Comparison of ENCODE assay signal across 14 mouse cellular contexts in genomic region chr14:120405597-120405996, GRCm38 (mm10).
A peak's percentile ranks its signal among the peaks of the same experiment; 100 is the strongest.
DNase-seq lines count a peak whose midpoint lies in the region; ATAC-seq lines count a peak whose summit lies in the region.
"Had no signal": no experiment of that assay in that cellular context is flagged by ENCODE, and none has a peak within 500 bp of the region (broad histone marks: within the 10 kb centered on the region; RNA-seq: fewer than 3 reads in every experiment).

No protein-coding gene starts in this region.

- H3K4me1 ChIP-seq in limb, embryonic 13.5 days, result peaks cover 12% of the 10 kb centered on the region
- peaks cover 4% of the 10 kb centered on the region; the same call in 1 of the 2 replicates for H3K4me1 ChIP-seq in limb, embryonic 10.5 days
- no peaks in the 10 kb centered on the region for H3K4me1 ChIP-seq in intestine, embryonic 14.5 days (replicated peaks; ENCODE audit: control insufficient read depth, insufficient read depth, low read length)
- 0 out of 2 replicates have a peak, but pooled peaks cover 2% of the 10 kb centered on the region for H3K4me1 ChIP-seq in intestine, embryonic 15.5 days (replicated peaks)
- H3K4me1 ChIP-seq in hindbrain, embryonic 12.5 days, result no peaks in the 10 kb centered on the region
- H3K4me1 ChIP-seq: forebrain, embryonic 13.5 days had no signal

- no peaks in the 10 kb centered on the region for H3K27me3 ChIP-seq in limb, embryonic 13.5 days
- no peaks in the 10 kb centered on the region for H3K27me3 ChIP-seq in limb, embryonic 10.5 days (ENCODE audit: low read depth, poor library complexity, severe bottlenecking)
- no peaks in the 10 kb centered on the region for H3K27me3 ChIP-seq in intestine, embryonic 14.5 days (replicated peaks; ENCODE audit: control insufficient read depth, insufficient read depth, low read length)
- no peaks in the 10 kb centered on the region for H3K27me3 ChIP-seq in intestine, embryonic 15.5 days (replicated peaks)
- no peaks in the 10 kb centered on the region for H3K27me3 ChIP-seq in hindbrain, embryonic 12.5 days
- H3K27me3 ChIP-seq: forebrain, embryonic 13.5 days had no signal

- H3K4me3 ChIP-seq in limb, embryonic 13.5 days, result no peak overlapping the region
- no peak overlapping the region for H3K4me3 ChIP-seq in limb, embryonic 10.5 days
- no peak overlapping the region for H3K4me3 ChIP-seq in intestine, embryonic 14.5 days (ENCODE audit: low read depth, low read length)
- H3K4me3 ChIP-seq in intestine, embryonic 15.5 days (replicated peaks), result no peak overlapping the region
- H3K4me3 ChIP-seq in hindbrain, embryonic 12.5 days, result no peak overlapping the region
- H3K4me3 ChIP-seq: forebrain, embryonic 13.5 days had no signal

- H3K36me3 ChIP-seq in limb, embryonic 13.5 days, result peaks cover 82% of the 10 kb centered on the region
- peaks cover 55% of the 10 kb centered on the region for H3K36me3 ChIP-seq in limb, embryonic 10.5 days
- H3K36me3 ChIP-seq in intestine, embryonic 14.5 days (ENCODE audit: control insufficient read depth, insufficient read depth, low read length), result peaks cover 66% of the 10 kb centered on the region
- peaks cover 22% of the 10 kb centered on the region for H3K36me3 ChIP-seq in intestine, embryonic 15.5 days
- H3K36me3 ChIP-seq in hindbrain, embryonic 12.5 days, result no peaks in the 10 kb centered on the region; the same call in 1 of the 2 replicates

- ATAC-seq in limb, embryonic 13.5 days (ENCODE audit: low FRiP score, low read depth), result no peak
- no peak for ATAC-seq in intestine, embryonic 14.5 days (replicated peaks; ENCODE audit: low FRiP score, low TSS enrichment, low read depth)
- ATAC-seq in intestine, embryonic 15.5 days, result peak; percentile 46
- no peak for ATAC-seq in hindbrain, embryonic 12.5 days (ENCODE audit: low FRiP score)
- ATAC-seq: forebrain, embryonic 13.5 days; hindbrain, postnatal 0 days had no signal

- DNase-seq in limb, embryonic 10.5 days (ENCODE audit: low spot score), result no peak
- no peak for DNase-seq in intestine, embryonic 14.5 days (ENCODE audit: low spot score)
- DNase-seq in lung, postnatal 36 days, result peak; percentile 45
- DNase-seq in layer of hippocampus, postnatal 36 days, result no peak
- DNase-seq: adrenal gland, postnatal 10 days; cerebellum, adult 8-10 months; midbrain, embryonic 14.5 days had no signal

- no peaks in the 10 kb centered on the region for H3K9me3 ChIP-seq in limb, embryonic 13.5 days
- no peaks in the 10 kb centered on the region for H3K9me3 ChIP-seq in limb, embryonic 10.5 days (replicated peaks)
- no peaks in the 10 kb centered on the region for H3K9me3 ChIP-seq in intestine, embryonic 14.5 days (ENCODE audit: control insufficient read depth, low read length)
- no peaks in the 10 kb centered on the region for H3K9me3 ChIP-seq in intestine, embryonic 15.5 days
- no peaks in the 10 kb centered on the region for H3K9me3 ChIP-seq in hindbrain, embryonic 12.5 days (replicated peaks)
- H3K9me3 ChIP-seq: forebrain, embryonic 13.5 days had no signal

- H3K4me2 ChIP-seq in limb, embryonic 13.5 days (replicated peaks), result no peak overlapping the region
- no peak overlapping the region for H3K4me2 ChIP-seq in intestine, embryonic 14.5 days (ENCODE audit: low read length)
- H3K4me2 ChIP-seq in intestine, embryonic 15.5 days (replicated peaks), result no peak overlapping the region
- no peak overlapping the region for H3K4me2 ChIP-seq in hindbrain, embryonic 12.5 days (replicated peaks)
- H3K4me2 ChIP-seq: forebrain, embryonic 13.5 days had no signal

- H3K27ac ChIP-seq in limb, embryonic 13.5 days, result peak overlapping the region; percentile 10; the same call in 1 of the 2 replicates
- no peak overlapping the region for H3K27ac ChIP-seq in limb, embryonic 10.5 days
- peak overlapping the region; percentile 39 for H3K27ac ChIP-seq in intestine, embryonic 14.5 days (ENCODE audit: low read depth)
- peak overlapping the region; percentile 80 for H3K27ac ChIP-seq in intestine, embryonic 15.5 days
- no peak overlapping the region for H3K27ac ChIP-seq in hindbrain, embryonic 12.5 days
- H3K27ac ChIP-seq: forebrain, embryonic 13.5 days; hindbrain, postnatal 0 days; kidney, postnatal 0 days; macrophage had no signal

- 88% methylated on average over 3 of the region's 3 CpGs for WGBS in limb, embryonic 13.5 days
- WGBS in limb, embryonic 10.5 days, result 89% methylated on average over 3 of the region's 3 CpGs
- 71% methylated on average over 3 of the region's 3 CpGs for WGBS in intestine, embryonic 14.5 days
- WGBS in intestine, embryonic 15.5 days, result 71% methylated on average over 3 of the region's 3 CpGs
- WGBS in hindbrain, embryonic 12.5 days, result 89% methylated on average over 3 of the region's 3 CpGs

- H3K9ac ChIP-seq in limb, embryonic 13.5 days, result no peak overlapping the region
- H3K9ac ChIP-seq in intestine, embryonic 14.5 days (ENCODE audit: low read length), result no peak overlapping the region
- H3K9ac ChIP-seq in intestine, embryonic 15.5 days, result no peak overlapping the region
- no peak overlapping the region for H3K9ac ChIP-seq in hindbrain, embryonic 12.5 days
- H3K9ac ChIP-seq: forebrain, embryonic 13.5 days had no signal

Comparison
In these comparisons a context has a peak if more than half of its experiments do, and no peak if none do; other contexts are left out.
1. H3K27ac ChIP-seq: peak in limb, embryonic 13.5 days (single experiment), intestine, embryonic 14.5 days (single experiment) and intestine, embryonic 15.5 days (single experiment); none in limb, embryonic 10.5 days (single experiment) and hindbrain, embryonic 12.5 days (single experiment).